12 mouse cellular contexts compared by ENCODE assay signal in the genomic region with DNA sequence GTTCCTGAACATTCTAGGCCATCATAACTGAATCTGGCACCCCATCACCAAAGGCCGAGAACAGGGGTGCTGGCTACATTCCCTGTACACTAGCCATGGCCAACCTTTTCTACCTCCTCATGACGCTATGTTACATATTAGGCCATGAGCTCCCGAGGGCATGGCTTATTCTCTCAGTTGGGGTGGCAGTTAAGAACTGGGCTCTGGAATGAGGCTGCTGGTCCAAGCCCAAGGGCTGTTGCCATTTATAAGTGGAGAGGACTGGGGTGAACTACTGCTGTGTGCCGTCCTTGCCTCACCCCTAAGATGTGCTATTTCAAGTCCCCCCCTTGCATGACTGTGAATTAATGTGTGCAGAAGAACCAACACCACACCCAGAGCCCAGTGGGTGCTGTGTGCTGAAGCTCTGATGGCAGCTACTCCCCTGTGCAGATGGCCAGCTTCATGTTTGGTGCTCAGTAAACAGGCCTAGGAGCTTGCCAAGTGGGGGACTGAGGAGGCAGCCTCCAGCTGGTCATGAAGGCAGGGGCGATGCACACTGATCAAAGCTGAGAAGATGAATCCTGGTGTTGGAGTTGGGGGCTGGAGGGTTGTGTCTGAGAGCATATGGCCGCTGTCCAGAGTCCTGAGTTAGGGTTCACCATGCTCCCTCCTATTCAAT.
DNase-seq lines count a peak whose midpoint lies in the region; ATAC-seq and TF ChIP-seq lines count a peak whose summit lies in the region.
"Had no signal": no experiment of that assay in that cellular context is flagged by ENCODE, and none has a peak within 500 bp of the region (broad histone marks: within the 10 kb centered on the region; RNA-seq: fewer than 3 reads in every experiment).

No protein-coding gene starts in this region.

- peak; percentile 61 for ATAC-seq in forebrain, embryonic 15.5 days (replicated peaks)
- ATAC-seq in midbrain, postnatal 0 days (ENCODE audit: low FRiP score) = 0 out of 2 replicates have a peak, but pooled peaks have one; percentile 35
- ATAC-seq: intestine, embryonic 15.5 days had no signal

- H3K36me3 ChIP-seq in forebrain, embryonic 15.5 days = no peaks in the 10 kb centered on the region
- H3K36me3 ChIP-seq in forebrain, embryonic 10.5 days (replicated peaks) = no peaks in the 10 kb centered on the region
- H3K36me3 ChIP-seq in midbrain, postnatal 0 days (ENCODE audit: insufficient read depth, low read length) = no peaks in the 10 kb centered on the region
- H3K36me3 ChIP-seq in midbrain, embryonic 10.5 days = no peaks in the 10 kb centered on the region
- H3K36me3 ChIP-seq: embryonic facial prominence, embryonic 15.5 days; heart, embryonic 12.5 days; intestine, embryonic 15.5 days had no signal

- H3K9me3 ChIP-seq in forebrain, embryonic 15.5 days = no peaks in the 10 kb centered on the region
- no peaks in the 10 kb centered on the region for H3K9me3 ChIP-seq in forebrain, embryonic 10.5 days
- no peaks in the 10 kb centered on the region for H3K9me3 ChIP-seq in midbrain, postnatal 0 days (ENCODE audit: low read length)
- H3K9me3 ChIP-seq in midbrain, embryonic 10.5 days (replicated peaks) = no peaks in the 10 kb centered on the region
- H3K9me3 ChIP-seq: embryonic facial prominence, embryonic 15.5 days; heart, embryonic 12.5 days; intestine, embryonic 15.5 days had no signal

- H3K4me2 ChIP-seq in forebrain, embryonic 15.5 days (replicated peaks) = no peak overlapping the region
- H3K4me2 ChIP-seq in midbrain, postnatal 0 days (ENCODE audit: low read depth, low read length, poor library complexity, severe bottlenecking) = no peak overlapping the region
- H3K4me2 ChIP-seq: embryonic facial prominence, embryonic 15.5 days; heart, embryonic 12.5 days; intestine, embryonic 15.5 days; liver, embryonic 11.5 days had no signal

- 77% methylated on average over 6 of the region's 6 CpGs for WGBS in forebrain, embryonic 15.5 days
- 82% methylated on average over 6 of the region's 6 CpGs for WGBS in forebrain, embryonic 10.5 days
- 85% methylated on average over 6 of the region's 6 CpGs for WGBS in midbrain, postnatal 0 days
- 84% methylated on average over 6 of the region's 6 CpGs for WGBS in midbrain, embryonic 10.5 days

- no peak overlapping the region for H3K4me3 ChIP-seq in forebrain, embryonic 15.5 days
- H3K4me3 ChIP-seq in forebrain, embryonic 10.5 days = no peak overlapping the region
- no peak overlapping the region for H3K4me3 ChIP-seq in midbrain, postnatal 0 days (ENCODE audit: low read depth, low read length)
- H3K4me3 ChIP-seq in midbrain, embryonic 10.5 days = no peak overlapping the region
- H3K4me3 ChIP-seq: embryonic facial prominence, embryonic 15.5 days; heart, embryonic 12.5 days; intestine, embryonic 15.5 days had no signal

- H3K9ac ChIP-seq in forebrain, embryonic 15.5 days (replicated peaks) = no peak overlapping the region
- no peak overlapping the region for H3K9ac ChIP-seq in midbrain, postnatal 0 days (replicated peaks; ENCODE audit: low read length, poor library complexity, severe bottlenecking)
- H3K9ac ChIP-seq: embryonic facial prominence, embryonic 15.5 days; heart, embryonic 12.5 days; intestine, embryonic 15.5 days had no signal

- no peak for TF ChIP-seq CTCF in midbrain, postnatal 0 days (IDR thresholded peaks at IDR 0.05)

- no peak for DNase-seq in forebrain, embryonic 10.5 days (ENCODE audit: extremely low spot score, low spot score)
- DNase-seq in midbrain, postnatal 0 days (ENCODE audit: low spot score) = peak; percentile 40
- DNase-seq in midbrain, embryonic 10.5 days (ENCODE audit: low spot score) = no peak
- DNase-seq in layer of hippocampus, postnatal 36 days = peak; percentile 70 to 75
- DNase-seq in telencephalon, adult 2 months (ENCODE audit: low read depth, low spot score) = peak; percentile 90
- DNase-seq in neural tube, embryonic 10.5 days (ENCODE audit: extremely low spot score, low spot score) = no peak
- DNase-seq in heart, adult 8-10 months (ENCODE audit: low spot score) = no peak

- H3K27ac ChIP-seq in forebrain, embryonic 15.5 days (replicated peaks) = peak overlapping the region; percentile 58
- no peak overlapping the region for H3K27ac ChIP-seq in forebrain, embryonic 10.5 days
- H3K27ac ChIP-seq in midbrain, postnatal 0 days (ENCODE audit: low read depth, low read length) = no peak overlapping the region
- H3K27ac ChIP-seq in midbrain, embryonic 10.5 days (replicated peaks) = no peak overlapping the region
- H3K27ac ChIP-seq: embryonic facial prominence, embryonic 15.5 days; intestine, embryonic 15.5 days had no signal

- H3K27me3 ChIP-seq in forebrain, embryonic 15.5 days = no peaks in the 10 kb centered on the region
- no peaks in the 10 kb centered on the region for H3K27me3 ChIP-seq in forebrain, embryonic 10.5 days (ENCODE audit: poor library complexity, severe bottlenecking)
- no peaks in the 10 kb centered on the region for H3K27me3 ChIP-seq in midbrain, postnatal 0 days (ENCODE audit: insufficient read depth, low read length)
- H3K27me3 ChIP-seq in midbrain, embryonic 10.5 days (ENCODE audit: low read depth, poor library complexity, severe bottlenecking) = no peaks in the 10 kb centered on the region
- H3K27me3 ChIP-seq: embryonic facial prominence, embryonic 15.5 days; heart, embryonic 12.5 days; intestine, embryonic 15.5 days had no signal

- peaks cover 18% of the 10 kb centered on the region for H3K4me1 ChIP-seq in forebrain, embryonic 15.5 days
- peaks cover 6% of the 10 kb centered on the region for H3K4me1 ChIP-seq in forebrain, embryonic 10.5 days
- H3K4me1 ChIP-seq in midbrain, postnatal 0 days (ENCODE audit: insufficient read depth, low read length) = no peaks in the 10 kb centered on the region
- H3K4me1 ChIP-seq in midbrain, embryonic 10.5 days = peaks cover 2% of the 10 kb centered on the region
- H3K4me1 ChIP-seq: heart, embryonic 12.5 days; intestine, embryonic 15.5 days had no signal

Comparison
In these comparisons a context has a peak if more than half of its experiments do, and no peak if none do; other contexts are left out.
1. DNase-seq: peak in midbrain, postnatal 0 days (single experiment), layer of hippocampus, postnatal 36 days (2 of 2) and telencephalon, adult 2 months (single experiment); none in forebrain, embryonic 10.5 days (single experiment), midbrain, embryonic 10.5 days (single experiment), neural tube, embryonic 10.5 days (single experiment) and heart, adult 8-10 months (single experiment).